Mouse (Mus musculus) embryonic facial prominence, embryonic 12.5 days (tissue): ENCODE measurements around the gene Zbbx. TPM values are rescaled to one million over a fixed set of nuclear protein-coding genes. Genes with fewer than 3 reads are reported as not detected.

ENCODE experiments used
- ATAC-seq: fragments of 200-750 bp; cut with Nextera tagmentation; 2 replicates; pipeline ENCODE4 v1.8.0; 2017; ENCODE audit not compliant: insufficient number of reproducible peaks, insufficient read depth, low FRiP score, low TSS enrichment
- H3K27ac ChIP-seq: fragments of 300-500 bp; sonication (generic); 2 replicates; pipeline ENCODE4 v1.5.1; 2016; ENCODE audit warnings: mild to moderate bottlenecking
- H3K27me3 ChIP-seq: fragments of 300-500 bp; sonication (generic); 2 replicates; pipeline ENCODE4 v1.6.1; 2016; ENCODE audit warnings: mild to moderate bottlenecking, moderate library complexity
- H3K36me3 ChIP-seq: fragments of 300-500 bp; sonication (generic); 2 replicates; pipeline ENCODE4 v1.6.1; 2016; ENCODE audit warnings: mild to moderate bottlenecking
- H3K4me1 ChIP-seq: fragments of 300-500 bp; sonication (generic); 2 replicates; pipeline ENCODE4 v1.6.1; 2016
- H3K4me2 ChIP-seq: fragments of 300-500 bp; sonication (generic); replicated peaks from 2 replicates; pipeline ENCODE4 v1.6.1; 2016; ENCODE audit warnings: mild to moderate bottlenecking, moderate library complexity
- H3K4me3 ChIP-seq: fragments of 300-500 bp; sonication (generic); 2 replicates; pipeline ENCODE4 v1.5.1; 2016; ENCODE audit warnings: mild to moderate bottlenecking
- H3K9ac ChIP-seq: fragments of 300-500 bp; sonication (generic); 2 replicates; pipeline ENCODE4 v1.6.1; 2016; ENCODE audit warnings: mild to moderate bottlenecking, moderate library complexity
- H3K9me3 ChIP-seq: fragments of 300-500 bp; sonication (generic); 2 replicates; pipeline ENCODE4 v1.6.1; 2016; ENCODE audit warnings: mild to moderate bottlenecking, moderate library complexity
- WGBS: fragments of 180-500 bp; shearing (Covaris S2); methylation state at CpG from one replicate; pipeline ENCODE4 v1.1.7; 2016; 5-methylcytosine and 5-hydroxymethylcytosine counted together
- polyA plus RNA-seq: library from polyadenylated mRNA; unstranded; fragments of >200 nt; fragmentation: Nextera tagmentation; extraction: Ambion mirVana; gene quantifications from 2 replicates; pipeline ENCODE4 v1.2.1, GENCODE M21; 2016

Gene Zbbx
- not detected in 2 replicates for polyA plus RNA-seq

DNA sequence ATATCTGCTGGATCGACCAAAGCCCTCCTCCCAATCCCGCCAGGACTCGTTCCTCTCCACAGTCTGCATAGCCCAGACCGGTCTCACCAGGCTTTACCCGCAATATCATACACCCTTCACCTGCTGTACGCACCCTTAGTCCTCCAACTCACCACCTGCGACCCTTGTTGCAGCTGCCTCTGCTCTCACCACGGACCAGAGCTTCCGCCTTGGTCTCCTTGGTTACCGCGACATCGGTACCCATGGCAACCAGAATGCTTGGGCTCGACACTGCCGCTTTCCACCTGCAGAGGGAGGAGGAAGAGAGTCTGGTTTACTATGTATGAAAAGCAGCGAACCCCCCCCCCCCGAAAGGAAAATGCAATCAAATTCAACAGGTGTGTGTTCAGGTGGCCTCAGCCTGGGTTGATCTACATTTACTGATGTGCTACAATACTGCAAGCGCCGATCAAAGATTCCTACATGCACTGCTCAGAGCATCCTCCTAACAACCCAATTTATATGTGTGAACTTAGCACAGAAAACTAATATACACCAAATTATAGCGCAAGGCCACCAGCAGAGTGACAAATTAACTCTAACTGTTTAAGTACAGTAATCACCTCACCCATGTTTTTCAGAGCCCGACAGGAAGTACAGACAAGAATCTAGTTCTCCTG lies at the start of gene Zbbx:
TSS of gene Zbbx (minus strand) at position 197 of the 659 bp plus-strand sequence.
- peak within 1 kb of the TSS; percentile 18 for H3K4me3 ChIP-seq
- H3K27ac ChIP-seq: no peak within 1 kb of the TSS
- H3K9ac ChIP-seq: no peak within 1 kb of the TSS
- no peaks in the 10 kb centered on the region for H3K9me3 ChIP-seq
- no peaks in the 10 kb centered on the region for H3K4me1 ChIP-seq
- H3K36me3 ChIP-seq: no peaks in the 10 kb centered on the region
- H3K27me3 ChIP-seq: no peaks in the 10 kb centered on the region
- peak; percentile 87 for ATAC-seq
- H3K4me2 ChIP-seq: peak within 1 kb of the TSS; percentile 49
- WGBS: 16% methylated on average over 20 of the region's 20 CpGs

DNA sequence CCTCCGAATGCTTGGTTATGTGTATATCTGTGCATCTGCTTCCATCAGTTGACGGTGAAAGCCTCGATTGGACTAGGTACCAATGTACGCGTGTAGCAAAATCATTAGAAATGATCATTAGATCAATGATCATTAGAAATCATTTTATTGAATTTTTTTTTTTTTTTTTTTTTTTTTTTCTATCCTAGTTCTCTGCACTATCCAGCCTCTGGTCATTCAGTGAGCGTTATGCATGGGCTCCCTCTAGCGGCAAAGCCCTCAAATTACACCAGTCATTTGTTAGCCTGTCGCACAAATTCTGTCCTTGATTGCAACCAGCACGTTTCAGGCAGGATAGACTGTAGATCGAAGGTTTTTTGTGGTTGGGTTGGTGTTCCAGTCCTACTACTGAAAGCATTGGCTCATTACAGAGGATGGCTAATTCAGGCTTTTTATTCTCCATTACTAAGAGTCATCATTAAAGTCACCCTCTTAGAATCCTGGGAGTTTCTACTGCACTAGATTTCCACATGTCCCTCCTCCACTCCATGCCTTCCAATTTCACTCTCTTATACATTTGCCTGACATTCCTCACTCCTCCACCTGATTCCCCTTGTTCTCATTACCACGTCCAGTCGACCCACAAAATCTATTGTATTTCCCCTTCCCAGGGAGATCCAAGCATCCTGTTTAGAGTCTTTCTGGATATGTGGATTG lies 38.1 kb upstream of the Zbbx start:
- no peaks in the 10 kb centered on the region for H3K9me3 ChIP-seq
- H3K27ac ChIP-seq: no peak overlapping the region
- no peaks in the 10 kb centered on the region for H3K36me3 ChIP-seq
- 37% methylated on average over 12 of the region's 12 CpGs for WGBS
- no peaks in the 10 kb centered on the region for H3K4me1 ChIP-seq
- no peak overlapping the region for H3K9ac ChIP-seq
- ATAC-seq: no peak
- H3K4me2 ChIP-seq: no peak overlapping the region
- no peak overlapping the region for H3K4me3 ChIP-seq
- no peaks in the 10 kb centered on the region for H3K27me3 ChIP-seq

GRCm38 (mm10) chr3:75182606-75183005 lies 17.8 kb upstream of the Zbbx start:
- WGBS: 88% methylated on average over 1 of the region's 1 CpGs
- no peaks in the 10 kb centered on the region for H3K4me1 ChIP-seq
- no peak for ATAC-seq

GRCm38 (mm10) chr3:75141876-75142275 lies 23.0 kb downstream of the Zbbx start:
- H3K36me3 ChIP-seq: no peaks in the 10 kb centered on the region
- no peaks in the 10 kb centered on the region for H3K4me1 ChIP-seq
- H3K4me3 ChIP-seq: no peak overlapping the region
- no peak for ATAC-seq
- 25% methylated on average over 3 of the region's 3 CpGs for WGBS
- no peak overlapping the region for H3K4me2 ChIP-seq
- H3K9me3 ChIP-seq: no peaks in the 10 kb centered on the region
- no peaks in the 10 kb centered on the region for H3K27me3 ChIP-seq
- no peak overlapping the region for H3K27ac ChIP-seq
- no peak overlapping the region for H3K9ac ChIP-seq

More at GRCm38 (mm10) chr3:75182606-75183005, 17.8 kb upstream of the Zbbx start:
- no peak overlapping the region for H3K9ac ChIP-seq
- no peaks in the 10 kb centered on the region for H3K36me3 ChIP-seq
- H3K4me3 ChIP-seq: no peak overlapping the region
- no peaks in the 10 kb centered on the region for H3K27me3 ChIP-seq
- H3K4me2 ChIP-seq: no peak overlapping the region
- no peaks in the 10 kb centered on the region for H3K9me3 ChIP-seq
- no peak overlapping the region for H3K27ac ChIP-seq

DNA sequence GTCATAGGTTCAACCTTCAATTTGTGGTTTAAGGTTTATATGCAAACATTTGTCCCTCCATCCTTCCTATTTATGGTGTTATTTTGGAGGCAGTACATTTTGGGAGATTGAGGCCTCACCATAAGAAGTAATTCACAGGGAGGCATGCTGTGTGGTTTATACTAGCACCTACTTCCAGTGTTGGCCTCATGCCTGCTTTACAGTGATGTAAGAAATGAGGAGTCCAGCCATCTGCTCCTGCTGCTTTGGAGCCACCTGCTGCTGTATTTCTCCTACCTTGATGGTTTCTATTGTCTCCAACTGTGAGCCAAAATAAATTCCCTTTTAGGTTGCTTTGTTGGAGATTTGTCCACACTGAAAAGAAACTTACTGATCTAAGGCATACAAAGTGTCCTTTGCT lies 60.0 kb downstream of the Zbbx start:
- Histone ChIP-seq H3K4me1 (no peaks in the 10 kb centered on the region), H3K4me2 (no peak overlapping the region), H3K36me3 (no peaks in the 10 kb centered on the region), H3K27ac (no peak overlapping the region), H3K9me3 (no peaks in the 10 kb centered on the region), H3K27me3 (no peaks in the 10 kb centered on the region), H3K4me3 (no peak overlapping the region), H3K9ac (no peak overlapping the region)
- ATAC-seq: no peak

GRCm38 (mm10) chr3:75085762-75086161 lies 79.1 kb downstream of the Zbbx start:
- Histone ChIP-seq H3K9ac (no peak overlapping the region), H3K9me3 (no peaks in the 10 kb centered on the region), H3K27me3 (no peaks in the 10 kb centered on the region), H3K4me3 (no peak overlapping the region), H3K27ac (no peak overlapping the region), H3K4me2 (no peak overlapping the region), H3K4me1 (no peaks in the 10 kb centered on the region), H3K36me3 (no peaks in the 10 kb centered on the region)
- no peak for ATAC-seq
- WGBS: 84% methylated on average over 1 of the region's 1 CpGs

GRCm38 (mm10) chr3:75078906-75079305 lies 85.9 kb downstream of the Zbbx start:
- no peaks in the 10 kb centered on the region for H3K4me1 ChIP-seq
- no peak overlapping the region for H3K9ac ChIP-seq
- H3K27ac ChIP-seq: no peak overlapping the region
- WGBS: 81% methylated on average over 1 of the region's 1 CpGs
- H3K36me3 ChIP-seq: no peaks in the 10 kb centered on the region
- H3K27me3 ChIP-seq: no peaks in the 10 kb centered on the region
- no peak for ATAC-seq
- H3K9me3 ChIP-seq: no peaks in the 10 kb centered on the region
- no peak overlapping the region for H3K4me3 ChIP-seq
- H3K4me2 ChIP-seq: no peak overlapping the region

DNA sequence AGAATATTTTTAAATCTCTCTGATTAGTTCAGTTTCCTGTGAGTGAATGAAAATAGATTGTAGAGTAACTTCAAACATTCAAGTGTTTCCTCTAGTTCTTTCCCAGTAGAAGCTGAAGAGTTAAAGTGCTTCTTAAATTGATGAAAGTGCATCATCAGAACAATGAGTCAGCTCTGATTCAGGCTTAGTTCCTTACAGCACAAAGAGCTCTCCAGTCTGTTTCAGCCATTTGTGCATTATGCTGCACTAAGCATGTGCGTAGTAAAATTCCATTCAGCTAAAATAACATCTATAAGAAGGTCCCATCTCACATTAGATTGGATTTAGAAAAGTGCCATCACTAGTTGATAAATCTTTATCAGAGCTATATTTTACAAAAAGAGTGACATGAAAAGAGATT lies 155.1 kb downstream of the Zbbx start:
- no peak overlapping the region for H3K9ac ChIP-seq
- H3K4me1 ChIP-seq: no peaks in the 10 kb centered on the region
- H3K27me3 ChIP-seq: no peaks in the 10 kb centered on the region
- no peaks in the 10 kb centered on the region for H3K36me3 ChIP-seq
- no peak for ATAC-seq
- H3K4me2 ChIP-seq: no peak overlapping the region
- H3K27ac ChIP-seq: no peak overlapping the region
- no peaks in the 10 kb centered on the region for H3K9me3 ChIP-seq
- 83% methylated on average over 1 of the region's 1 CpGs for WGBS
- no peak overlapping the region for H3K4me3 ChIP-seq

Other genes with a start within 250 kb of the Zbbx start
- not detected in 2 replicates for gene Serpini2, start 105.0 kb upstream of the Zbbx start, polyA plus RNA-seq